Mouse (Mus musculus): ENCODE measurements around the gene Arhgef1. TPM values are rescaled to one million over a fixed set of nuclear protein-coding genes. Genes with fewer than 3 reads are reported as not detected.

Arhgef1 gene
- total RNA-seq (2021), result 10 to 100 TPM; 79.6 to 98.8 TPM
- long read RNA-seq, experiment 1, transcript Arhgef1-204 (30 exons, 3,508 nt), result minor isoform, 9 of 110 reads
- long read RNA-seq, experiment 1, transcript Arhgef1-201 (29 exons, 3,212 nt), result major isoform, 35 of 110 reads
- long read RNA-seq, experiment 1, partial matches to known transcripts, result 23 of 110 reads
- long read RNA-seq, experiment 1, other reads (novel, unspliced or antisense), result 38 of 110 reads
- long read RNA-seq, experiment 2, transcript Arhgef1-204 (30 exons, 3,508 nt), result minor isoform, 17 of 130 reads
- long read RNA-seq, experiment 2, transcript Arhgef1-201 (29 exons, 3,212 nt), result major isoform, 24 of 130 reads
- long read RNA-seq, experiment 2, transcript Arhgef1-203 (29 exons, 3,214 nt), result minor isoform, 5 of 130 reads
- long read RNA-seq, experiment 2, partial matches to known transcripts, result 24 of 130 reads
- long read RNA-seq, experiment 2, other reads (novel, unspliced or antisense), result 57 of 130 reads

- DNase-seq (ENCODE audit: low spot score in 2 of 2), result peak in 1 of 2 experiments; percentile 65
Measured at GRCm38 (mm10) chr7:24902630-24903443, at the start of gene Arhgef1. Gene Arhgef1, plus strand, starts transcription at chr7:24902912.

- DNase-seq (ENCODE audit: low spot score in 2 of 2), result no peak
Measured at GRCm38 (mm10) chr7:24853233-24853563, 49.5 kb upstream of the Arhgef1 start.

- DNase-seq (ENCODE audit: low spot score in 2 of 2), result no peak
Measured at GRCm38 (mm10) chr7:24853695-24854094, 49.0 kb upstream of the Arhgef1 start.

- DNase-seq (ENCODE audit: low spot score in 2 of 2), result no peak
Measured at GRCm38 (mm10) chr7:24856460-24857120, 46.1 kb upstream of the Arhgef1 start.

GRCm38 (mm10) chr7:24859234-24859633 is 43.5 kb upstream of the Arhgef1 start:
- DNase-seq (ENCODE audit: low spot score in 2 of 2), result no peak

- no peak for DNase-seq (ENCODE audit: low spot score in 2 of 2)
Measured at GRCm38 (mm10) chr7:24861913-24862312, 40.8 kb upstream of the Arhgef1 start, which contains the start of gene Gm9844. Gene Gm9844, plus strand, starts transcription at chr7:24862213.

GRCm38 (mm10) chr7:24862853-24863252 is 39.9 kb upstream of the Arhgef1 start:
- no peak for DNase-seq (ENCODE audit: low spot score in 2 of 2)

- DNase-seq (ENCODE audit: low spot score in 2 of 2), result no peak
Measured at GRCm38 (mm10) chr7:24864156-24864555, 38.6 kb upstream of the Arhgef1 start.

GRCm38 (mm10) chr7:24869080-24869479 is 33.6 kb upstream of the Arhgef1 start:
- DNase-seq (ENCODE audit: low spot score in 2 of 2), result no peak

- DNase-seq (ENCODE audit: low spot score in 2 of 2), result no peak
Measured at GRCm38 (mm10) chr7:24869532-24870165, 33.1 kb upstream of the Arhgef1 start, which contains the start of the genes Lypd4 and Dmrtc2. Gene Lypd4, minus strand, starts transcription at chr7:24869941. Gene Dmrtc2, plus strand, starts transcription at chr7:24870057.

- DNase-seq (ENCODE audit: low spot score in 2 of 2), result no peak
Measured at GRCm38 (mm10) chr7:24877588-24877987, 25.1 kb upstream of the Arhgef1 start.

GRCm38 (mm10) chr7:24879620-24880019 is 23.1 kb upstream of the Arhgef1 start:
- DNase-seq (ENCODE audit: low spot score in 2 of 2), result no peak

- no peak for DNase-seq (ENCODE audit: low spot score in 2 of 2)
Measured at GRCm38 (mm10) chr7:24882416-24883199, 20.1 kb upstream of the Arhgef1 start.

GRCm38 (mm10) chr7:24883896-24884692 is 18.6 kb upstream of the Arhgef1 start, which contains the start of gene Rps19:
Gene Rps19, plus strand, starts transcription at chr7:24884371.
- peak; percentile 98 for DNase-seq (ENCODE audit: low spot score in 2 of 2)

- no peak for DNase-seq (ENCODE audit: low spot score in 2 of 2)
Measured at GRCm38 (mm10) chr7:24884693-24885291, 17.9 kb upstream of the Arhgef1 start.

- DNase-seq (ENCODE audit: low spot score in 2 of 2), result no peak
Measured at GRCm38 (mm10) chr7:24885468-24886307, 17.0 kb upstream of the Arhgef1 start.

- DNase-seq (ENCODE audit: low spot score in 2 of 2), result no peak
Measured at GRCm38 (mm10) chr7:24886308-24886633, 16.4 kb upstream of the Arhgef1 start.

GRCm38 (mm10) chr7:24887096-24887495 is 15.6 kb upstream of the Arhgef1 start:
- DNase-seq (ENCODE audit: low spot score in 2 of 2), result no peak

All from gastrocnemius, postnatal 4 days (tissue).